Mouse (Mus musculus) embryo, embryonic 10 days (tissue): ENCODE results near the gene Leo1.
"Not testable (repeated sequence)": the region's sequence is repeated elsewhere in the genome, so short reads cannot be mapped to it uniquely, and the experiment has no call there.

Experiments
- DNase-seq: peaks from one replicate; pipeline ENCODE4 v3.0.0-alpha.2; 2015; ENCODE audit warnings: low spot score

Gene Leo1

DNA sequence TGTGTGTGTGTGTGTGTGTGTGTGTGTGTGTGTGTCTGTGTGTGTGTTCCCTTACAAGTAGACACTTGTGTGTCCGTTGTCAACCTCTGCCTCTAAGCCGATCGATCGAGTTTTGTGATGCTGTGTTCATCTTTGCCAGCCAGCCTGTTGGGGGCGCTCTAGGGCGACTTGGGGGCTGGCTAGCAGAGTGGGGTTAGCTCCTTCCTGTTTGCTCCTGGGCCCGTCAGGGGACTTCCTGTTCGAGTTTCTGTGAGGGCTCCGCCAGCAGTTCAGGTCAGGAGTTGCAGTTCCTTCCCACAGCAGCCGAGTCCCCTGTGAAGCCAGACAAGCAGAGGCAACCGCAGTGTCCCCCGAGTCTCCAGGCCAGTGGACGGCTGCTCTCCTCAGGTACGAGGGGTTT, 27.0 kb downstream of the Leo1 start:
- DNase-seq, result peak; percentile 16

DNA sequence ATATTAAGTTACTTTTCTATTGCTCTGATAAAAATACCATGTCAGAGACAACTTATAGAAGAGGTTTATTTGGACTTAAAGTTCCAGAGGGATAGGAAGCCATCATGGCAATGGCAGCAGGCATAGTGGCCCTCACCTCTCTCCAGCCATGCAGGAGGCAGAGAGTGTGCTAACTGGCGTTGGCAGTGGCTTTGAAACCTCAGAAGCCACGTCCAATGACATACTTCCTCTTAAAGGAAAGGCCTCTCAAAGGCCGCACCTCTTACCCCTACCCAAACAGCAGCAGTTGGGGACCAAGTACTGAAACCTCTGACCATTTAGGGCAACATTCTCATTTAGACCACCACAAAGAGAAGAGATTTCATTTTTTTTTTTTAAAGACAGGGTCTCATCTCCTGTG, 35.9 kb downstream of the Leo1 start:
- DNase-seq, result no peak

DNA sequence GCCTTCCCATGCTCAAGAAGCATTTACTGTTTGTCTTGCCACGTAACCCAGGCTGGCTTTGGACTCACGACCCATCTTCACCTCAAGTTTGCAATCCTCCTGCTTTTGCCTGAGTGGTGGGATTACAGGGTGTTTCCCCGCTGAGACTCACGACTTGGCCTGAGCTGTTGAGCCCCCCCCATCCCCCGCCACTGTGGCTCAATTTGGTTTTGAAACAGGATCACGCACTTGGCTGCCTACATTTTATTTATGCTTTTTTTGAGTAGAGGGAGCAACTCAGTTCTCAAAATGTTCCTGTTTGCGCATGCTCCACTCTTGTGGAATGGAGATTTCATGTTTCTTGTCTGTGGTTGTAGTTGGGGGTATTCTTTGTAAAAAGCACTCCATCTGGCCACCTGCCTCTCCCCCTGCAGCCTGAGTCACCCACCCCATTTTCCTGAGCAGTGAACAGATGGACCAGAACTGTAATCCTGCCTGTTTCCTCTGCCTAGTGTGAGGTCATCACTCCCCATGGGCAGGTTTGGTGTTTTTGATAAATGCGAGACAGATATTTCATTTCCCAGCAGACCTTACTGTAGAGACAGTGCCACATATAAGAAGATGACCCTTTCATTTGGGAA, 37.9 kb downstream of the Leo1 start:
- DNase-seq, result no peak

DNA sequence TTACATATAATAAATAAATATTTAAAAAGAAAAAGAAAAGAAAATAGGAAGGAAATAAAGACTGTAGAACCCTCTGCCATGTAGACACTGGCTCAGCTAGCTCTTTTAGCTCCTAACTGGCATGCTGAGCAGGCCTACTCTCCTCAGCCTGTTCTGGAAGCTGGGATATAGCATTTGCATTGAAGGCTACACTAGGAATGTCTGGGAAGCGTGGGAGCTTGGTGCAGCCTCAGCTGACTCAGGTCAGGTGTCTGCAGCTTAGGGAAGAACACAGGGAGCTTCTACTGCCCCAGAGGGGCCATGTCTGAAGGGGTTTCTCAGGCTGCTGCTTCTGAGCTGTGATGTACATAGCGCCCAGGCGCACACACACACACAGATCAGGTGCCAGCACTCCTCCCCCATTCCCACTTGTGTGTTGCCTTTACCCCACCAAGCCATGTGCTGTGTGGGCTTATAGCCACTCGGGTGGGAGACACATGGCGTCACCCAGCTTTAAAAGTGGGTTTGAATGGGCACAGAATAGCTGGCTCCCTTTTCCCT, 39.3 kb downstream of the Leo1 start:
- DNase-seq, result no peak

DNA sequence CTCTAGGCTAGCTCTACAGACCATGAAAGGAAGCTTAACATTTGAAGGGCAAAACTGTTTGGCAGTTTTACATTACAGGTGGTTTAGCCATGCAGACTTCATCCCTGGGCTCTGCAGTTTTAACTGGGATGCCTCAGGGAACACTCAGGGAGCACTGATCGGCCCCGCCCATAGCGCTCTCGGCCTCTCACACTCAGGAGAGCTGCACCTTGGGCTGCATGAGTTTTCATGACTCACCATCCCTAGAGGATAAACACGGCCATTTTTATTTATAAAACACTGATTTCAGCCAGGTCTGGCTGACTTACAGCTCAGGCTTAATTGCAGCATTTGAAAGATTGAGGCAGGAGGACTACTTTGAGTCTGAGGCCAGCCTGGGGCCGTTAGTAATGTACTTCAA, 43.9 kb downstream of the Leo1 start:
- DNase-seq, result no peak

DNA sequence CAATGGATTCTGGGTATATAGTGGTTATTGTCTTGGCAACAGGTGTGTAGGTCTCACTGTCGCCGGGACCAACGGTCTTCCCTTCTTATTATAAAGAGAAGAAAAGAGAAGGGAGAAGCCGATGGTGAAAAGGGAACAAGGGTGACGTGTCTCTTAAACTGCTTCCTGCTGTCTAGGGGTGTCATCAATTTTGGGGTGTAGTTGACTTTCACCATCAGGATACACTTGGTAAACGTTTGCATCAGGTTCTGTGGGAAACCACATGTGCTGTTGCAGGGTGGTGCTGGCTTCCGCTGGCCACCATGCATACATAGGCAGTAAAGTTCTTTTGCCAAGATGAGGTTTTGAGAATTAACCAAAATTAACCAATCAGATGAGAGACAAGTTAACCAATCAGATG, 46.9 kb downstream of the Leo1 start:
- not testable (repeated sequence) for DNase-seq

DNA sequence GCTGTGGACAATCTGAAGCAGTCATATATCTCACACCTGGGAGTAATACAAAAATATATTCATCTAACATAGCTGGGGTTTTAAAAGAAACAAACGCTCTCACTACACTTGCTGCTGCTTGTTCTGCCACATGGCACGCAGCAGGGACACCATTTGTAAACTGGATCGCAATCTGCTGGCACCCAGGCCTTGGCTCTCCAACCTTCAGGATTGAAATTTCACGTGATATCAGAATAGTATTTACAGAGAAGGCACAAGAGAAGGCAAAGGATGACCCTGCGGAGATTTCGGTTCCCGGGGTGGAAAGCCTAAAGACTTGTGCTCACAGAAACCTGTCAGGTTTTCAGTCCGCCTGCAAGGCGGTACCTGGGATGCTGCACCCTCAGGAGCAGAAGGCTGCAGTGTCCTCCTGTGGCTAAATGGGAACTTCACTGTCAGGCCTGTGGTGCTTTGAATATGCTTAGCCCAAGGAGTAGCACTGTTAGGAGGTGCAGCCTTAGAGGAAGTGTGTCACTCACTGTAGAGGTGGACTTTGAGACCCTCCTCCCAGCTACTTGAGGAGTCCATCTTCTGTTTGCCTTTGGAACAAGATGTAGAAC, 53.2 kb downstream of the Leo1 start:
- no peak for DNase-seq

DNA sequence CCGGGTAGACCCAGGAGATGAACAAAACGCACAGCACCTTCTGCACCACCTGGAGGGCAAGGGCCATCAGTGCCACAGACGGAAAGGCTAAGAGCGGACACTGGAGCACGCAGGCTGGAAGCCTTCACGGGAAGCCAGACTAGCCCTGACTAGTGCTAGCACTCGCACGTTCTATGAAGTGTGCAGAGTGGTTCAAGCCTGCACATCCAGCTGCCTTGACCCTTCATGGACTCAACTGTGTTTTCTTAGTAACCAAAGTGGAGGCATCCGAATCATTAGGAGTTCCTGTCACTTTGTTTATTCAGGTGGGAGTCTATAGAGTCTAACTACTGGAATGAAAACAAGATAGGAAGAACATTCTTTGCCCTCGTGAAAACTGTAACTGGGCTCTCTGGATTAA, 54.6 kb downstream of the Leo1 start:
- peak; percentile 74 for DNase-seq

DNA sequence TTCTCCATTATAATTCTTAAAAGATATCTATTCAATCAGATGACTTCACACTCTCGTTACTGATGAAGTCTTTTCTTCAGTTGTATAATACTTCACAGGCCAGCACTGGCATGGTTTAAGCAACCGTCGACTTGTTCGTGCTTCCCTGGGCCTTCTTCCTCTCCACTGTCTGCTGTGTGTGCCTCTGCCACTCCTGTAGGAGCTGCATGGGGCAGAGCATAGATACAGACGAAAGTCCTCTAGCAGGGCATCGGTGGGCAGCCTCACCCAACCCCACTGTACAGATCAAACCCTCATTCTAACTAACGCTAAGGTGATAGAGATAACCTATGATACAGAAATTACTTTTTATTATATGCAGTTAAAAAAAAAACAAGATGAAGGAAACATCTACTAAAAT, 57.2 kb downstream of the Leo1 start:
- no peak for DNase-seq

DNA sequence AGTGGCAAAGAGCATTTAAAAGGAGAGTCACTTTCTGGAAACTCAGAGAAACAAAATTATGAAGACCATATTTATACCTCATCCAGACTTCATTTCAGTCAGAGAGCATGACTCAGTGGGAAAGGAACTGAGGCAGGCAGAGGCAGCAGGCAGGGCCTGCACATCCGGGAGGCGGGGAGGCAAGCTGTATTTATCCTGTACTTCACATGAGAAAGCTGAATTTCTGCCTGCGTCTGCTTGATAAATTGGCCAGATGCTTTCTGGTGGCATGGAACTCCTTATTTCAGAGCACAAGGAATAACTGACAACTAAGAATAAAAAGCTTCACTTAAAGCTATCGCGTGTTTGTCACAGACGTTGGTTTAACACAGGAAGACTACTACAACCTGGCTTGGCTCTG, 63.0 kb downstream of the Leo1 start:
- no peak for DNase-seq

DNA sequence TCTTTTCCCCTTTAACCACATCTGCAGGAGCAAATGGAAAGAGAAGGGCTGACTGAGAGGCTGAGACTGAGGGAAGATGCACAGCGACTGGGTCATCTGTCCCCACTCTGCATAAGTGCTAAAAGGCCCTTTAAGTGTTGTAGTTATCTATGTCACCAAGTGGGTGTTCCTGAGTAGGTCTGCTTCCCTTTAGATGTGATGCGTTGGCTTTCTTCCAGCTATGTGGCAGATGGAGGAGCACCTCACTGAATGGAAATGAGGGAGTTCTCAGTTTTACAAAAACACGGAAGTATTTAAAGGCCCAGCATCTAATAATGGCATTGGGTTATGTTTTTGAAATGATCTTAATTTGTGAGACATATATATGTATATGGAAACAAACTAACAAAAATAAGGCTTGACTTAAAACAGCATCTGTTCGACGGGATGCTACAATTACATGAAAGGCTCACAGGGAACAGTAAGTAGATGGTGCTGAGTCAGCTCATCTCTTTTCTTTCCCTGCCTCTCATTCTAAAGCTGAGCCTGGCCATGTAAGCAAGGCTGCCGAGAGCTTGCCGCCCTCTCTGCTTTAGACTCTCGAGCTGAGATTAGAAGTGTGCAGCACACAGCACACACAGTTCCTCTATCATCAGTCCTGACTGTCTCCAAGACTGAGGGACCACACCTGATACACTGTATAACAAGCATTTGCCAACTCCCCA, 70.1 kb downstream of the Leo1 start:
- DNase-seq, result no peak

DNA sequence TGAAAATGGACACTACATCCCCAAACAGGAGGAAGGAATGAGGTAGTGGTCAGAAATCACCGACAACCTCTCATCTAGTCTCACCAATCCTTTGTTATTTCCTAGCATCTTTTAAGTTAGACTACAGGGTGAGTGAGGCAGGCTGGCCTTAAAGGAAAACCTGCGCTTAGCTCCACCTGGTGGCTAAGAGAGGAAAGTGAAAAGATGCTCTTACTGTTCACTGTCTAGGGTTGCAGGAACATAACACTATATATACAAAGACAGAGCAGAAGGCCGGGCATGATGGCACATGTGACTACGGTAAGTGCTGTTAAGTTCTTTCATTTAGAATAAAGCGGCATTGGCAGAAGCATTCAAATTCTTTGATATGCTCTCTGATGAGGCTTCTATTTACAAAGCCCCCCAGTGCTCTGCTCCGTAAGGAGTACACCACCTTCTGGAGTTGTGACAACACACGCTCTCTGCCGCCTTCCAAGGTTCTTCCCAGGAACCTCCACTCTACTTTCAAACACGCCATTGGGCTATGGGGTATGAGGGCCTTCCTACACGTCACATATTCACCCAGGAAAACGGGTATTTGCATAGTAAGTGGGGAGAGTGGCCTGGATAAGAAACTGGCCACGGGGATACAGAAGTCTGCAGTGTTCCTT, 74.3 kb downstream of the Leo1 start:
- DNase-seq, result peak; percentile 81
